9 mouse cellular contexts compared by ENCODE assay signal in the genomic region with DNA sequence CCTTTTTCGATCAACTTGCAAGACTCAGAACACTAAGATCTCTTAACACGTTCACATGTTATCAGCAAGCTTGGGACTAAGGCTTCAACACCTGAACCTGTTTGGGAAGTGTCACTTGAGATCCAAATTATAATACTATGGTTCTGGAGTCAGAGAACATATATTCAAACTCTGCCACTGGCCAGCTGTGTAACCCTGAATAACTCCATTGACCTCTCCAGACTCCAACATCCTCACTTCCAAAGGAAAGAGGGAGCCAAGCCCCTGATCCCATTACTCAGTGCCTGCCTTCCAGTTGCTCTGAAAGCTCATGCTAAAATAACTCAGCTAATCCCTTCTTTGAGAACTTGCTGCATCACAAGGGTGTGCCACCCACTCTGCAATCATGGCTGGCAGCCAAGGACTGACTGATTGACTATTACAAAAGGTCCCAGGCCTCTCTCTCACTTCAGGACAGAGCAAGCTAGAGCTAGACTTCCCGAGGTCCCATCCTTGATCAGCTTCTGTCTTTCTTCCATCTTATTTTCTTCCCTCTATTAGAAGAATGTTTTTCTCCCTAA. TPM values are rescaled to one million over a fixed set of nuclear protein-coding genes. Genes with fewer than 3 reads are reported as not detected.
DNase-seq lines count a peak whose midpoint lies in the region; ATAC-seq lines count a peak whose summit lies in the region.
"Had no signal": no experiment of that assay in that cellular context is flagged by ENCODE, and none has a peak within 500 bp of the region (broad histone marks: within the 10 kb centered on the region; RNA-seq: fewer than 3 reads in every experiment).

No protein-coding gene starts in this region.

- H3K36me3 ChIP-seq in kidney, embryonic 14.5 days (ENCODE audit: control insufficient read depth, insufficient read depth, low read length), result no peaks in the 10 kb centered on the region
- H3K36me3 ChIP-seq in hindbrain, embryonic 11.5 days (ENCODE audit: control insufficient read depth, insufficient read depth, low read length), result no peaks in the 10 kb centered on the region

- no peak for DNase-seq in kidney, adult 18-20 months
- peak; percentile 46 for DNase-seq in NIH3T3 (ENCODE audit: low read depth)
- peak; percentile 54 for DNase-seq in brain, adult 2 months (ENCODE audit: low read depth, low spot score)
- peak; percentile 20 to 36 for DNase-seq in kidney, postnatal 4 days
- no peak for DNase-seq in testis, postnatal 10 days (ENCODE audit: low spot score)
- DNase-seq in hindbrain, embryonic 11.5 days (ENCODE audit: low spot score), result no peak
- no peak for DNase-seq in B cell, adult 2 months
- DNase-seq: thymus, adult 2 months had no signal

- no peak overlapping the region for H3K9ac ChIP-seq in kidney, embryonic 14.5 days (ENCODE audit: low read depth, low read length)
- no peak overlapping the region for H3K9ac ChIP-seq in hindbrain, embryonic 11.5 days (ENCODE audit: low read depth, low read length)

- no peaks in the 10 kb centered on the region for H3K9me3 ChIP-seq in kidney, embryonic 14.5 days (ENCODE audit: control insufficient read depth, low read length)
- H3K9me3 ChIP-seq in hindbrain, embryonic 11.5 days (ENCODE audit: control insufficient read depth, low read length), result no peaks in the 10 kb centered on the region

- 58% methylated on average over 3 of the region's 3 CpGs for WGBS in kidney, embryonic 14.5 days
- 84% methylated on average over 3 of the region's 3 CpGs for WGBS in hindbrain, embryonic 11.5 days

- no peak overlapping the region for H3K4me2 ChIP-seq in kidney, embryonic 14.5 days (replicated peaks; ENCODE audit: low read depth, low read length)
- no peak overlapping the region for H3K4me2 ChIP-seq in hindbrain, embryonic 11.5 days (replicated peaks; ENCODE audit: low read depth, low read length)

- H3K27ac ChIP-seq in kidney, embryonic 14.5 days (ENCODE audit: low read depth, low read length), result peak overlapping the region; percentile 59
- no peak overlapping the region for H3K27ac ChIP-seq in hindbrain, embryonic 11.5 days (ENCODE audit: low read depth, low read length)

- no peaks in the 10 kb centered on the region for H3K4me1 ChIP-seq in kidney, embryonic 14.5 days (ENCODE audit: control insufficient read depth, insufficient read depth, low read length)
- no peaks in the 10 kb centered on the region for H3K4me1 ChIP-seq in hindbrain, embryonic 11.5 days (replicated peaks; ENCODE audit: control insufficient read depth, insufficient read depth, low read length)

- ATAC-seq in kidney, embryonic 14.5 days (ENCODE audit: low FRiP score, low TSS enrichment), result peak; percentile 43; the same call in 1 of the 2 replicates
- no peak for ATAC-seq in hindbrain, embryonic 11.5 days (ENCODE audit: low FRiP score)

- no peak overlapping the region for H3K4me3 ChIP-seq in kidney, embryonic 14.5 days (ENCODE audit: low read length)
- no peak overlapping the region for H3K4me3 ChIP-seq in hindbrain, embryonic 11.5 days (ENCODE audit: low read depth, low read length)

- no peaks in the 10 kb centered on the region for H3K27me3 ChIP-seq in kidney, embryonic 14.5 days (ENCODE audit: control insufficient read depth, insufficient read depth, low read length)
- no peaks in the 10 kb centered on the region for H3K27me3 ChIP-seq in hindbrain, embryonic 11.5 days (ENCODE audit: control insufficient read depth, insufficient read depth, low read length)

RNA-seq across cellular contexts. Expression of gene 9330182O14Rik, which starts 58.8 kb away (rescaled TPM):
- polyA plus RNA-seq in kidney, embryonic 14.5 days (2014; fragmentation: Nextera tagmentation; extraction: Ambion mirVana), result not detected in 2 replicates
- not detected in 2 replicates for polyA plus RNA-seq in hindbrain, embryonic 11.5 days (2014; fragmentation: Nextera tagmentation; extraction: Ambion mirVana)
- polyA plus RNA-seq: thymus, adult 2 months had no signal

Comparison
In these comparisons a context has a peak if more than half of its experiments do, and no peak if none do; other contexts are left out.
1. DNase-seq: peak in NIH3T3 (single experiment), brain, adult 2 months (single experiment) and kidney, postnatal 4 days (2 of 2); none in kidney, adult 18-20 months (single experiment), testis, postnatal 10 days (single experiment), hindbrain, embryonic 11.5 days (single experiment) and B cell, adult 2 months (0 of 2).